Mouse (Mus musculus) CH12.LX (cell line): Measurements from ENCODE around the gene Dclk1. TPM values are rescaled to one million over a fixed set of nuclear protein-coding genes. Genes with fewer than 3 reads are reported as not detected.

Experiments
- DNase-seq: peaks from one replicate; pipeline ENCODE4 v3.0.0-alpha.2; 2013; ENCODE audit errors: extremely low read depth
- H3K27ac ChIP-seq: 2 replicates; pipeline ENCODE4 v1.5.1; 2012; ENCODE audit warnings: low read depth, mild to moderate bottlenecking, control low read depth, moderate library complexity; ENCODE audit not compliant: insufficient read depth
- H3K27me3 ChIP-seq: replicated peaks from 2 replicates; pipeline ENCODE3; 2012; ENCODE audit warnings: inconsistent platforms
- H3K36me3 ChIP-seq, 2 experiments: replicated peaks in 1 of 2; 2 replicates each; pipeline versions ENCODE3 to v1.6.1; 2012; ENCODE audit warnings: inconsistent platforms in 1 of 2, low read length in 1 of 2, mild to moderate bottlenecking in 1 of 2, mixed read lengths in 1 of 2, moderate library complexity in 1 of 2; ENCODE audit not compliant: control insufficient read depth in 1 of 2, insufficient read depth in 1 of 2
- H3K4me1 ChIP-seq, 2 experiments: 2 replicates each; pipeline ENCODE4 v1.6.1; 2012; ENCODE audit warnings: inconsistent platforms in 1 of 2, moderate library complexity in 1 of 2; ENCODE audit not compliant: insufficient read depth in 2 of 2, control insufficient read depth in 1 of 2
- H3K4me2 ChIP-seq: 2 replicates; pipeline ENCODE4 v1.6.1; 2012; ENCODE audit warnings: low read depth, mild to moderate bottlenecking, control low read depth; ENCODE audit not compliant: poor library complexity, insufficient read depth, severe bottlenecking
- H3K4me3 ChIP-seq, 3 experiments: fragments of 150-350 bp in 1 of 3; sonication (generic) in 1 of 3; replicated peaks in 1 of 3; 2 replicates each; pipeline versions ENCODE3 to v1.5.1; 2011 to 2012; ENCODE audit warnings: low read depth in 2 of 3, low read length in 2 of 3, mild to moderate bottlenecking in 2 of 3, moderate library complexity in 2 of 3, control low read depth in 1 of 3, improper control_type of control experiment in 1 of 3, inconsistent platforms in 1 of 3, mixed read lengths in 1 of 3; ENCODE audit not compliant: poor library complexity in 1 of 3
- H3K79me2 ChIP-seq: replicated peaks from 2 replicates; pipeline ENCODE4 v1.6.1; 2012; ENCODE audit warnings: mild to moderate bottlenecking, moderate library complexity; ENCODE audit not compliant: control insufficient read depth, poor library complexity, insufficient read depth, severe bottlenecking; ENCODE audit errors: extremely low read depth
- H3K9ac ChIP-seq: 2 replicates; pipeline ENCODE4 v1.6.1; 2012; ENCODE audit warnings: low read depth, mild to moderate bottlenecking, control low read depth, moderate library complexity; ENCODE audit not compliant: insufficient read depth
- H3K9me3 ChIP-seq: replicated peaks from 2 replicates; pipeline ENCODE3; 2012; ENCODE audit warnings: low read length, inconsistent platforms, mixed read lengths
- CHD2 ChIP-seq: IDR thresholded peaks from 2 replicates; pipeline ENCODE4 v1.6.1; 2011; ENCODE audit warnings: low read length, improper control_type of control experiment
- E2F4 ChIP-seq: IDR thresholded peaks from 2 replicates; pipeline ENCODE4 v1.6.1; 2011; ENCODE audit warnings: low read depth, low read length, improper control_type of control experiment; ENCODE audit not compliant: insufficient replicate concordance
- EP300 ChIP-seq: IDR thresholded peaks from 2 replicates; pipeline ENCODE4 v1.6.1; 2011; ENCODE audit warnings: low read length, improper control_type of control experiment
- ETS1 ChIP-seq: conservative IDR thresholded peaks from 2 replicates; pipeline ENCODE4 v1.6.1; 2012; ENCODE audit warnings: low read depth, mild to moderate bottlenecking, inconsistent platforms, low read length, improper control_type of control experiment, moderate library complexity
- HCFC1 ChIP-seq: IDR thresholded peaks from 2 replicates; pipeline ENCODE4 v1.6.1; 2012; ENCODE audit warnings: low read depth, mild to moderate bottlenecking, inconsistent platforms, low read length, improper control_type of control experiment
- IRF4 ChIP-seq: IDR thresholded peaks from 2 replicates; pipeline ENCODE4 v1.6.1; 2014; ENCODE audit warnings: low read depth, mild to moderate bottlenecking, inconsistent platforms, low read length, improper control_type of control experiment
- KAT2A ChIP-seq: IDR thresholded peaks from 2 replicates; pipeline ENCODE4 v1.6.1; 2012; ENCODE audit warnings: low read length, improper control_type of control experiment, inconsistent platforms; ENCODE audit not compliant: insufficient replicate concordance
- MAFK ChIP-seq: IDR thresholded peaks from 2 replicates; pipeline ENCODE4 v1.6.1; 2011; ENCODE audit warnings: low read length, improper control_type of control experiment; ENCODE audit not compliant: insufficient replicate concordance
- MAX ChIP-seq: IDR thresholded peaks from 2 replicates; pipeline ENCODE4 v1.6.1; 2011; ENCODE audit warnings: low read length, improper control_type of control experiment
- MAZ ChIP-seq: IDR thresholded peaks from 2 replicates; pipeline ENCODE4 v1.6.1; 2012; ENCODE audit warnings: low read depth, mild to moderate bottlenecking, inconsistent platforms, low read length, improper control_type of control experiment, moderate library complexity
- MXI1 ChIP-seq: IDR thresholded peaks from 2 replicates; pipeline ENCODE4 v1.6.1; 2011; ENCODE audit warnings: mild to moderate bottlenecking, low read depth, low read length, improper control_type of control experiment
- NRF1 ChIP-seq: IDR thresholded peaks from 2 replicates; pipeline ENCODE4 v1.6.1; 2014; ENCODE audit warnings: low read depth, mild to moderate bottlenecking, inconsistent platforms, low read length, improper control_type of control experiment, moderate library complexity
- PAX5 ChIP-seq: IDR thresholded peaks from 2 replicates; pipeline ENCODE4 v1.6.1; 2012; ENCODE audit warnings: low read length, inconsistent platforms, mixed read lengths
- POLR2A ChIP-seq: IDR thresholded peaks from 2 replicates; pipeline ENCODE4 v1.6.1; 2011; ENCODE audit warnings: low read depth, mild to moderate bottlenecking, improper control_type of control experiment, low read length
- POLR2AphosphoS2 ChIP-seq: IDR thresholded peaks from 2 replicates; pipeline ENCODE4 v1.6.1; 2011; ENCODE audit warnings: low read depth, low read length, improper control_type of control experiment
- RAD21 ChIP-seq: IDR thresholded peaks from 2 replicates; pipeline ENCODE4 v1.6.1; 2011; ENCODE audit warnings: low read depth, mild to moderate bottlenecking, low read length, improper control_type of control experiment, moderate library complexity
- SIN3A ChIP-seq: IDR thresholded peaks from 2 replicates; pipeline ENCODE4 v1.6.1; 2012; ENCODE audit warnings: low read length, improper control_type of control experiment, inconsistent platforms
- SMC3 ChIP-seq: IDR thresholded peaks from 2 replicates; pipeline ENCODE4 v1.6.1; 2011; ENCODE audit warnings: low read depth, low read length, improper control_type of control experiment
- TBP ChIP-seq: conservative IDR thresholded peaks from 2 replicates; pipeline ENCODE4 v1.6.1; 2011; ENCODE audit warnings: low read depth, low read length, improper control_type of control experiment
- UBTF ChIP-seq: IDR thresholded peaks from 2 replicates; pipeline ENCODE4 v1.6.1; 2012; ENCODE audit warnings: low read depth, mild to moderate bottlenecking, inconsistent platforms, low read length, improper control_type of control experiment, moderate library complexity
- USF1 ChIP-seq: IDR thresholded peaks from 2 replicates; pipeline ENCODE4 v1.6.1; 2014; ENCODE audit warnings: low read depth, mild to moderate bottlenecking, inconsistent platforms, low read length, improper control_type of control experiment
- ZMIZ1 ChIP-seq: IDR thresholded peaks from 2 replicates; pipeline ENCODE4 v1.6.1; 2012; ENCODE audit warnings: low read depth, mild to moderate bottlenecking, inconsistent platforms, low read length, improper control_type of control experiment
- ZNF384 ChIP-seq: IDR thresholded peaks from 2 replicates; pipeline ENCODE4 v1.6.1; 2012; ENCODE audit warnings: low read depth, low read length, improper control_type of control experiment, inconsistent platforms
- dilution Hi-C: fragments of 300-500 bp; cut with MboI; formaldehyde crosslinking; loops from 2 replicates; pipeline ENCODE4 v1.14.3; 2020; ENCODE audit warnings: low sequenced_read_pairs; ENCODE audit not compliant: extremely low pct_unique_long_range_greater_than_20kb, extremely low pct_ligation_motif_present
- in situ Hi-C: fragments of 300-500 bp; cut with MboI; formaldehyde crosslinking; loops from 3 replicates; pipeline ENCODE4 v1.14.3; 2019; ENCODE audit warnings: low sequenced_read_pairs, low pct_ligation_motif_present, low pct_unique_long_range_greater_than_20kb, mixed read lengths
- polyA plus RNA-seq: library from polyadenylated mRNA; unstranded; fragments of >175 nt; gene quantifications from 2 replicates; pipeline ENCODE4 v1.2.1, GENCODE M21; 2012; ENCODE audit warnings: low read depth; ENCODE audit not compliant: insufficient read length
- total RNA-seq, 2 experiments: library from RNA; depleted of rRNA; stranded (reverse); fragments of 300-350 nt in 1 of 2; fragments of >200 nt in 1 of 2; gene quantifications; 2 replicates each; pipeline ENCODE4 v1.2.3; 2012 to 2014

Dclk1 gene
- total and polyA plus RNA-seq, 3 experiments, result not detected

DNA sequence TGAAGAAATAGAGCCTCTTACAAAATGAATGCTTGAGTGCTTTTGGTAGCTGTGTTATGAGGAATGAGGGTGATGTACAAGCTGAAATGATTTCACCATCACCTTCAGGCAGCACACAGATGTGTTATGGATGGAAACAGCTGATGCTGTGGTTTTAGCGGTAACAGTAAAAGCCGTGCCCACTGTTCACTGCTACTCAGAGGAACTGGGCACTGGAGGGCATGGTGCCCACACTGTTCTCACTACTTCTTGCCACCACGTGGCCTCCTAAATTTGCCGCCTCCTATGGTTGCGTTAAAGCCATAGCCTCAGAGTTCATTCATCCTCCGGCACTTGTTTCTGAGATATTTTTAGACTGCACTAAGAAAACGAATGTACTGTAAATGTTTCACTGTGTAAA, 18.0 kb downstream of the Dclk1 start:
- peaks cover 58% of the 10 kb centered on the region for H3K9me3 ChIP-seq
- H3K4me1 ChIP-seq, result no peaks in the 10 kb centered on the region
- H3K36me3 ChIP-seq, result no peaks in the 10 kb centered on the region
- no peak overlapping the region for H3K4me3 ChIP-seq
- H3K4me2 ChIP-seq, result no peak overlapping the region
- no peaks in the 10 kb centered on the region for H3K79me2 ChIP-seq
- H3K27ac ChIP-seq, result no peak overlapping the region
- H3K27me3 ChIP-seq, result no peaks in the 10 kb centered on the region
- in situ Hi-C loops (no loop called here), dilution Hi-C loops (no loop called here)
- no peak for DNase-seq
- H3K9ac ChIP-seq, result no peak overlapping the region
- TF ChIP-seq E2F4, result no peak
- no peak for TF ChIP-seq ETS1
- TF ChIP-seq ZNF384, result no peak
- TF ChIP-seq SMC3, result no peak
- TF ChIP-seq MXI1, result no peak
- no peak for TF ChIP-seq TBP
- TF ChIP-seq USF1, result no peak
- TF ChIP-seq MAZ, result no peak
- no peak for TF ChIP-seq CHD2
- no peak for TF ChIP-seq ZMIZ1
- TF ChIP-seq POLR2AphosphoS2, result no peak
- TF ChIP-seq MAFK, result no peak
- TF ChIP-seq HCFC1, result no peak

DNA sequence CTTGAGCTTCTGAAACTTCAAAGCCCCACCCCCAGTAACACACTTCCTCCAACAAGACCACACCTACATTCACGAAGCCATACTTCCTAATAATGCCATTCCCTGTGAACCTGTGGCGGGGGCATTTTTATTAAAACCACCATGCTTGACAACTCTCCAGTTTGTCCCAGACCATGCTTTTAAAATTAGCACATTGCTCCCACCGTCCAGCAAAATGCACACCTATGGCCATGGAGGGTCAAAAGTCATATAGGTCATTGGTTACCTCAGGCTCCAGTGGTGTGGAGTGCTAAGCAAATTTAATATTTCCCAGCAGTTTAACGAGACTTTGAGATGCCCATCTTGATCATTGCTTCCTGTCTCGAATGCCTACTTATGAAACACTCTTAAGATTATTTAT, 23.9 kb downstream of the Dclk1 start:
- TF ChIP-seq E2F4 (no peak), ZMIZ1 (no peak), USF1 (no peak), POLR2A (no peak), UBTF (no peak), PAX5 (no peak), RAD21 (no peak), EP300 (no peak), KAT2A (no peak), MAX (no peak), SIN3A (no peak), NRF1 (no peak), IRF4 (no peak)
- H3K4me2 ChIP-seq, result no peak overlapping the region
- H3K9me3 ChIP-seq, result peaks cover 55% of the 10 kb centered on the region
- dilution Hi-C loops, result no loop called here
- no peak overlapping the region for H3K4me3 ChIP-seq
- H3K4me1 ChIP-seq, result no peaks in the 10 kb centered on the region
- DNase-seq, result no peak
- no peak overlapping the region for H3K27ac ChIP-seq
- H3K79me2 ChIP-seq, result no peaks in the 10 kb centered on the region
- no peaks in the 10 kb centered on the region for H3K36me3 ChIP-seq
- H3K27me3 ChIP-seq, result no peaks in the 10 kb centered on the region
- in situ Hi-C loops, result no loop called here
- H3K9ac ChIP-seq, result no peak overlapping the region
